Mouse (Mus musculus) intestine, embryonic 14.5 days (tissue): ENCODE data around the gene Sgcd. TPM values are rescaled to one million over a fixed set of nuclear protein-coding genes. Genes with fewer than 3 reads are reported as not detected.

Experiments used
- ATAC-seq: fragments of 200-750 bp; cut with Nextera tagmentation; replicated peaks from 2 replicates; pipeline ENCODE4 v1.8.0; 2017; ENCODE audit warnings: low read depth, moderate number of reproducible peaks, moderate TSS enrichment, moderate library complexity; ENCODE audit not compliant: low FRiP score, low TSS enrichment
- DNase-seq: peaks from one replicate; pipeline ENCODE4 v3.0.0-alpha.2; 2018; ENCODE audit warnings: low spot score
- H3K27ac ChIP-seq: fragments of 300-500 bp; sonication (generic); 2 replicates; pipeline ENCODE4 v1.5.1; 2014; ENCODE audit warnings: low read depth, mild to moderate bottlenecking, control low read depth
- H3K27me3 ChIP-seq: fragments of 300-500 bp; sonication (generic); replicated peaks from 2 replicates; pipeline ENCODE4 v1.6.1; 2014; ENCODE audit warnings: low read length, control low read depth; ENCODE audit not compliant: control insufficient read depth, insufficient read depth
- H3K36me3 ChIP-seq: fragments of 300-500 bp; sonication (generic); 2 replicates; pipeline ENCODE4 v1.6.1; 2014; ENCODE audit warnings: low read length, control low read depth; ENCODE audit not compliant: control insufficient read depth, insufficient read depth
- H3K4me1 ChIP-seq: fragments of 300-500 bp; sonication (generic); replicated peaks from 2 replicates; pipeline ENCODE4 v1.6.1; 2014; ENCODE audit warnings: low read length, control low read depth, mixed read lengths; ENCODE audit not compliant: control insufficient read depth, insufficient read depth
- H3K4me2 ChIP-seq: fragments of 300-500 bp; sonication (generic); 2 replicates; pipeline ENCODE4 v1.6.1; 2014; ENCODE audit warnings: low read length
- H3K4me3 ChIP-seq: fragments of 300-500 bp; sonication (generic); 2 replicates; pipeline ENCODE4 v1.5.1; 2014; ENCODE audit warnings: low read depth, low read length, control low read depth, mixed read lengths
- H3K9ac ChIP-seq: fragments of 300-500 bp; sonication (generic); 2 replicates; pipeline ENCODE4 v1.6.1; 2014; ENCODE audit warnings: mild to moderate bottlenecking, low read length
- H3K9me3 ChIP-seq: fragments of 300-500 bp; sonication (generic); 2 replicates; pipeline ENCODE4 v1.6.1; 2016; ENCODE audit warnings: low read length, control low read depth; ENCODE audit not compliant: control insufficient read depth
- WGBS: fragments of 180-500 bp; shearing (Covaris S2); extraction: QIAGEN DNeasy Blood & Tissue Kit; methylation state at CpG from one replicate; pipeline ENCODE4 v1.1.7; 2014; 5-methylcytosine and 5-hydroxymethylcytosine counted together
- polyA plus RNA-seq: library from polyadenylated mRNA; unstranded; fragments of >200 nt; fragmentation: Nextera tagmentation; extraction: Ambion mirVana; gene quantifications from 2 replicates; pipeline ENCODE4 v1.2.1, GENCODE M21; 2014

Gene Sgcd
- polyA plus RNA-seq, 1 experiment from 2014 or later = 4.3 TPM

GRCm38 (mm10) chr11:47117896-47118295 lies 870.9 kb downstream of the Sgcd start:
- no peak for DNase-seq
- no peaks in the 10 kb centered on the region for H3K27me3 ChIP-seq
- no peak overlapping the region for H3K27ac ChIP-seq
- no peak for ATAC-seq
- 53% methylated on average over 2 of the region's 2 CpGs for WGBS
- H3K4me2 ChIP-seq = no peak overlapping the region
- no peaks in the 10 kb centered on the region for H3K36me3 ChIP-seq
- H3K9me3 ChIP-seq = no peaks in the 10 kb centered on the region
- H3K4me3 ChIP-seq = no peak overlapping the region
- no peaks in the 10 kb centered on the region for H3K4me1 ChIP-seq
- no peak overlapping the region for H3K9ac ChIP-seq

DNA sequence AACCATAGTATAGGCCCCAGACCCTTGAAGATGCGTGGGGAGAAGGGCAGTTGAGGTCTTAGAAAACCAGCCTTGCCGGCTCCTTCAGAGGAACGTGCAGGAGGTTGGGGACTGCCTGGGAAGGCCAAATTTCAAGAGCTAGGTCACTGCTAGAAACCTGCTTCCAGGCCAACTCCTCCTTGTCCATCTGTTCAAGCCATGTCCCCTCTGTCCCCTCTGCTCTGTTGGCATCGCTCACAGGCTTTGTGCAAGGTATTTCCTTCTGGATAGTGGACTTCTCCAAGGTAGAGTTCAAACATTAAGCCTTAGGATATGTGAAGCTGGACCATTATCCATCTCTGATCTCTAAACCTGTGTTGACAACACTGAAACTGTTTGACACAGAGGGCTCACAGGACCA lies 874.4 kb downstream of the Sgcd start:
- no peak overlapping the region for H3K4me3 ChIP-seq
- DNase-seq = no peak
- no peak overlapping the region for H3K9ac ChIP-seq
- no peak overlapping the region for H3K27ac ChIP-seq
- no peaks in the 10 kb centered on the region for H3K36me3 ChIP-seq
- H3K4me2 ChIP-seq = no peak overlapping the region
- no peaks in the 10 kb centered on the region for H3K27me3 ChIP-seq
- H3K9me3 ChIP-seq = no peaks in the 10 kb centered on the region
- H3K4me1 ChIP-seq = no peaks in the 10 kb centered on the region
- no peak for ATAC-seq
- 90% methylated on average over 4 of the region's 4 CpGs for WGBS

DNA sequence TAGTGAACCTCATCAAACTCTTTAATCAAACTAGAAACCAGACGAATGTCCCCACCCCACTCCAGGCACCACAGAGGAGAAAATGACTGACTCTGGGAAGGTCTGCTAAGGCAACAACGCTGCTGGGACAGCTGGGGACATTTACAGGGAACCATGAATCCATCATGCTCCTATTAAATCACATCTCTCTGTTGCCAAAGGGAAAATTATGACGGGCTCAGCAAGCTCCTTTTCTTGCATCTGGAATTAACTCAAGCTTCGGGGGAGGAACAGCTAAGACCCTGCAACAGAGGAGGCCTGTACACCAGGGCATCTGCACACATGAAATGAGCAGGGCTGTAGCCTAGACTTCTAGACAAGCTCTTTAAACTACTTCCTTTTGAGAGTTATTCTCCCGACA lies 875.7 kb downstream of the Sgcd start:
- Histone ChIP-seq H3K27me3 (no peaks in the 10 kb centered on the region), H3K36me3 (no peaks in the 10 kb centered on the region), H3K4me1 (no peaks in the 10 kb centered on the region), H3K9ac (no peak overlapping the region), H3K4me3 (no peak overlapping the region), H3K4me2 (no peak overlapping the region), H3K9me3 (no peaks in the 10 kb centered on the region), H3K27ac (no peak overlapping the region)
- ATAC-seq = no peak
- DNase-seq = no peak
- 50% methylated on average over 5 of the region's 5 CpGs for WGBS

- ATAC-seq (no peak), DNase-seq (no peak)
- Histone ChIP-seq H3K27me3 (no peaks in the 10 kb centered on the region), H3K9me3 (no peaks in the 10 kb centered on the region), H3K4me1 (no peaks in the 10 kb centered on the region), H3K4me3 (no peak overlapping the region), H3K27ac (no peak overlapping the region), H3K36me3 (no peaks in the 10 kb centered on the region), H3K4me2 (no peak overlapping the region), H3K9ac (no peak overlapping the region)
Measured at GRCm38 (mm10) chr11:47110314-47110713, 878.5 kb downstream of the Sgcd start.

GRCm38 (mm10) chr11:47107661-47108060 lies 881.1 kb downstream of the Sgcd start:
- Histone ChIP-seq H3K4me1 (no peaks in the 10 kb centered on the region), H3K4me2 (no peak overlapping the region), H3K9ac (no peak overlapping the region), H3K9me3 (no peaks in the 10 kb centered on the region), H3K4me3 (no peak overlapping the region), H3K27me3 (no peaks in the 10 kb centered on the region), H3K36me3 (no peaks in the 10 kb centered on the region), H3K27ac (no peak overlapping the region)
- no peak for ATAC-seq
- WGBS = 79% methylated on average over 2 of the region's 2 CpGs
- DNase-seq = no peak

DNA sequence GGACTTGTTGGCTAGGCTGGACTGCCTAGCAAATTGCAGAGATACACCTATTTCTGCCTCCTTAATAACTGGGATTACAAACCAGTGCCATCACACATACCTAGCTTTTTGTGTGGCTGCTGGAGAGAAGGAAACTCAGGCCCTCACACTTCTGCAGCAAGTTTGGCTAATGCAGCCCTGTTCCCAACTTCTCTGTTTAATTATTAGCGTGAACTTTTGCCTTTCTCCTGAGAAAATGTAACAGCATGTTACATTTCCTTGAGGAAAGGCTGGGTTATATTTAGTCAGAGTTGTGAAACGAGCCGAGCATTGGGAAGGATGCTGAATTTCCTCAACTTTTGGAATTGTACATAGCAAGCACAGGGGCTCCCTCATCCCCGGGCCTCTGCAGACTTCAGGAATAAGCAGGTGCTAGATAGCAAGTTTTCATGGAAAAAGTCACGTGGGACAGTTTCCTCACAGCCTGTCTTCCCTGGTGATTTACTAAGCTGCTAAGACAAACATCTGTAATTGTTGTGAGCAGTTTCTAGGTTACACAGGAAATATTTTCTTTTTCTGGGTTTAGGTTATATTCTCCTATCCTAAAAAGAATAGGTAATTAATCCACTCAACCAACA lies 895.4 kb downstream of the Sgcd start:
- no peaks in the 10 kb centered on the region; the same call in 1 of the 2 replicates for H3K4me1 ChIP-seq
- H3K9ac ChIP-seq = no peak overlapping the region
- no peaks in the 10 kb centered on the region for H3K9me3 ChIP-seq
- no peak overlapping the region for H3K4me2 ChIP-seq
- peak overlapping the region; percentile 51 for H3K27ac ChIP-seq
- no peak overlapping the region for H3K4me3 ChIP-seq
- WGBS = 43% methylated on average over 5 of the region's 5 CpGs
- no peaks in the 10 kb centered on the region for H3K36me3 ChIP-seq
- no peaks in the 10 kb centered on the region for H3K27me3 ChIP-seq
- peak; percentile 55; the same call in 1 of the 2 replicates for ATAC-seq
- no peak for DNase-seq

- H3K4me2 ChIP-seq = no peak overlapping the region
- no peak overlapping the region for H3K27ac ChIP-seq
- no peak overlapping the region for H3K9ac ChIP-seq
- H3K27me3 ChIP-seq = no peaks in the 10 kb centered on the region
- ATAC-seq (no peak), DNase-seq (no peak)
- no peak overlapping the region for H3K4me3 ChIP-seq
- H3K9me3 ChIP-seq = no peaks in the 10 kb centered on the region
- no peaks in the 10 kb centered on the region for H3K36me3 ChIP-seq
- WGBS = 89% methylated on average over 1 of the region's 1 CpGs
- H3K4me1 ChIP-seq = no peaks in the 10 kb centered on the region
Measured at GRCm38 (mm10) chr11:47082517-47082916, 906.3 kb downstream of the Sgcd start.

DNA sequence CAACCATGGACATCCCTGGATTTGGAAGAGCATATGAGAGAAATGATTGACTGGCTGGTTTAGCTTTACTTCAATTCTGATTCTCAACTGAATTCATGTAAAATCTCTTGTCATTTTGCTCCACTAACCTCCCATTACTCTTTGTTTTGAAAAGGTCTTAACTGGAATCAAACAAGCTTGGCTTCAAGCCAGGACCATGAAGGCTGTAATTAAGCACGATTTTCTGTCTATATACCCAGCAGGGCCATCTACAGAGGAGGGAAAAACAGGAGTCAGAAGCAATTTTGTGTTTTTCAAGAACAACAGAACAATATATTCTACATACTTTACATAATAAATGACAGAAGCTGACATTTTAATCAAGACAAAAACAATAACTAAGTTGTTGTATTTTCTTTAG lies 915.2 kb downstream of the Sgcd start:
- DNase-seq = no peak
- Histone ChIP-seq H3K4me3 (no peak overlapping the region), H3K36me3 (no peaks in the 10 kb centered on the region), H3K27ac (no peak overlapping the region), H3K9me3 (no peaks in the 10 kb centered on the region), H3K4me1 (no peaks in the 10 kb centered on the region), H3K27me3 (no peaks in the 10 kb centered on the region), H3K9ac (no peak overlapping the region), H3K4me2 (no peak overlapping the region)
- no peak for ATAC-seq
- WGBS = 59% methylated on average over 1 of the region's 1 CpGs

- no peaks in the 10 kb centered on the region for H3K27me3 ChIP-seq
- no peaks in the 10 kb centered on the region for H3K4me1 ChIP-seq
- no peak for ATAC-seq
- H3K9me3 ChIP-seq = no peaks in the 10 kb centered on the region
- no peak overlapping the region for H3K4me3 ChIP-seq
- H3K9ac ChIP-seq = no peak overlapping the region
- no peak overlapping the region for H3K27ac ChIP-seq
- no peak for DNase-seq
- 89% methylated on average over 2 of the region's 2 CpGs for WGBS
- no peaks in the 10 kb centered on the region for H3K36me3 ChIP-seq
- no peak overlapping the region for H3K4me2 ChIP-seq
Measured at GRCm38 (mm10) chr11:47071161-47071560, 917.6 kb downstream of the Sgcd start.
